Mouse (Mus musculus): Measurements from ENCODE around the gene Faf2.

Faf2 gene

GRCm38 (mm10) chr13:54621155-54621932, at the start of gene Faf2:
TSS of gene Faf2 (plus strand) at chr13:54621784.
- DNase-seq, result peak; percentile 100

GRCm38 (mm10) chr13:54572621-54573020, 49.0 kb upstream of the Faf2 start:
- DNase-seq, result no peak

- peak; percentile 88 to 92 for DNase-seq
These were observed 46.6 kb upstream of the Faf2 start, which contains the start of gene Arl10 for GRCm38 (mm10) chr13:54574854-54575481. TSS of gene Arl10 (plus strand) at chr13:54575015.

- peak in 1 of 2 experiments; percentile 30 for DNase-seq
These were observed 46.1 kb upstream of the Faf2 start for GRCm38 (mm10) chr13:54575489-54575888.

GRCm38 (mm10) chr13:54577652-54578507, 43.7 kb upstream of the Faf2 start:
- DNase-seq, result no peak

- DNase-seq, result no peak
These were observed 40.2 kb upstream of the Faf2 start for GRCm38 (mm10) chr13:54581385-54581784.

- DNase-seq, result no peak
These were observed 39.5 kb upstream of the Faf2 start for GRCm38 (mm10) chr13:54582126-54582525.

GRCm38 (mm10) chr13:54582860-54583259, 38.7 kb upstream of the Faf2 start:
- DNase-seq, result no peak

- DNase-seq, result no peak
These were observed 35.8 kb upstream of the Faf2 start for GRCm38 (mm10) chr13:54585831-54586230.

- no peak for DNase-seq
These were observed 32.1 kb upstream of the Faf2 start for GRCm38 (mm10) chr13:54589414-54589995.

GRCm38 (mm10) chr13:54589996-54590951, 31.3 kb upstream of the Faf2 start, which contains the start of the genes Nop16 and Higd2a:
TSS of gene Nop16 (minus strand) at chr13:54590090.
TSS of gene Higd2a (plus strand) at chr13:54590207.
- peak; percentile 97 to 98 for DNase-seq

- DNase-seq, result no peak
These were observed 29.7 kb upstream of the Faf2 start for GRCm38 (mm10) chr13:54591776-54592356.

GRCm38 (mm10) chr13:54593617-54594016, 28.0 kb upstream of the Faf2 start:
- DNase-seq, result no peak

- DNase-seq, result no peak
These were observed 25.4 kb upstream of the Faf2 start for GRCm38 (mm10) chr13:54596107-54596690.

- DNase-seq, result no peak
These were observed 24.7 kb upstream of the Faf2 start for GRCm38 (mm10) chr13:54596870-54597269.

GRCm38 (mm10) chr13:54598622-54599143, 22.9 kb upstream of the Faf2 start:
- DNase-seq, result peak; percentile 51 to 61

GRCm38 (mm10) chr13:54602639-54603111, 18.9 kb upstream of the Faf2 start:
- DNase-seq, result no peak

- no peak for DNase-seq
These were observed 18.1 kb upstream of the Faf2 start for GRCm38 (mm10) chr13:54603501-54603900.

GRCm38 (mm10) chr13:54604221-54604620, 17.4 kb upstream of the Faf2 start:
- DNase-seq, result no peak

GRCm38 (mm10) chr13:54605426-54605825, 16.2 kb upstream of the Faf2 start:
- no peak for DNase-seq
